Mouse (Mus musculus) embryonic facial prominence, embryonic 15.5 days (tissue): ENCODE results near the gene Qars. TPM values are rescaled to one million over a fixed set of nuclear protein-coding genes. Genes with fewer than 3 reads are reported as not detected.

ENCODE experiments used
- ATAC-seq: fragments of 200-750 bp; cut with Nextera tagmentation; 2 replicates; pipeline ENCODE4 v1.8.0; 2017; ENCODE audit warnings: low read depth, moderate TSS enrichment; ENCODE audit not compliant: insufficient number of reproducible peaks, low FRiP score, low TSS enrichment
- H3K27ac ChIP-seq: fragments of 300-500 bp; sonication (generic); replicated peaks from 2 replicates; pipeline ENCODE4 v1.5.1; 2015; ENCODE audit warnings: mild to moderate bottlenecking, inconsistent platforms
- H3K27me3 ChIP-seq: fragments of 300-500 bp; sonication (generic); 2 replicates; pipeline ENCODE4 v1.6.1; 2015; ENCODE audit warnings: inconsistent platforms
- H3K36me3 ChIP-seq: fragments of 300-500 bp; sonication (generic); 2 replicates; pipeline ENCODE4 v1.6.1; 2015; ENCODE audit warnings: mild to moderate bottlenecking, inconsistent platforms
- H3K4me1 ChIP-seq: fragments of 300-500 bp; sonication (generic); 2 replicates; pipeline ENCODE4 v1.6.1; 2015; ENCODE audit warnings: inconsistent platforms
- H3K4me2 ChIP-seq: fragments of 300-500 bp; sonication (generic); replicated peaks from 2 replicates; pipeline ENCODE4 v1.6.1; 2015; ENCODE audit warnings: mild to moderate bottlenecking, inconsistent platforms
- H3K4me3 ChIP-seq: fragments of 300-500 bp; sonication (generic); replicated peaks from 2 replicates; pipeline ENCODE4 v1.5.1; 2015; ENCODE audit warnings: mild to moderate bottlenecking, inconsistent platforms
- H3K9ac ChIP-seq: fragments of 300-500 bp; sonication (generic); 2 replicates; pipeline ENCODE4 v1.6.1; 2015; ENCODE audit warnings: inconsistent platforms
- H3K9me3 ChIP-seq: fragments of 300-500 bp; sonication (generic); replicated peaks from 2 replicates; pipeline ENCODE4 v1.6.1; 2016; ENCODE audit warnings: inconsistent platforms
- WGBS: fragments of 180-500 bp; shearing (Covaris S2); methylation state at CpG from one replicate; pipeline ENCODE4 v1.1.7; 2015; 5-methylcytosine and 5-hydroxymethylcytosine counted together
- polyA plus RNA-seq: library from polyadenylated mRNA; unstranded; fragments of >200 nt; fragmentation: Nextera tagmentation; extraction: Ambion mirVana; gene quantifications from 2 replicates; pipeline ENCODE4 v1.2.1, GENCODE M21; 2015

Gene Qars
- polyA plus RNA-seq, 1 experiment from 2014 or later: 114 TPM

- peak overlapping the region; percentile 55 for H3K4me3 ChIP-seq
- peak overlapping the region; percentile 39 for H3K9ac ChIP-seq
- H3K4me1 ChIP-seq: peaks cover 27% of the 10 kb centered on the region
- H3K36me3 ChIP-seq: peaks cover 24% of the 10 kb centered on the region
- no peaks in the 10 kb centered on the region for H3K9me3 ChIP-seq
- ATAC-seq: peak; percentile 79
- H3K27me3 ChIP-seq: no peaks in the 10 kb centered on the region
- peak overlapping the region; percentile 80 for H3K4me2 ChIP-seq
- WGBS: 0% methylated on average over 20 of the region's 20 CpGs
- H3K27ac ChIP-seq: peak overlapping the region; percentile 91
Observed at GRCm38 (mm10) chr9:108478638-108479156, 28.8 kb upstream of the Qars start.

GRCm38 (mm10) chr9:108479241-108479640 lies 28.3 kb upstream of the Qars start:
- Histone ChIP-seq H3K9ac (0 out of 2 replicates have a peak overlapping the region, but pooled peaks have one; percentile 39), H3K27ac (peak overlapping the region; percentile 91), H3K4me2 (peak overlapping the region; percentile 80), H3K36me3 (peaks cover 30% of the 10 kb centered on the region), H3K4me1 (peaks cover 27% of the 10 kb centered on the region), H3K4me3 (peak overlapping the region; percentile 63), H3K27me3 (no peaks in the 10 kb centered on the region), H3K9me3 (no peaks in the 10 kb centered on the region)
- WGBS: 34% methylated on average over 11 of the region's 11 CpGs
- no peak for ATAC-seq

GRCm38 (mm10) chr9:108479721-108480351 lies 27.7 kb upstream of the Qars start, which contains the start of gene Lamb2:
Gene Lamb2, plus strand, starts transcription at chr9:108479736.
- Histone ChIP-seq H3K4me2 (peak within 1 kb of the TSS; percentile 80), H3K9me3 (no peaks in the 10 kb centered on the region), H3K27me3 (no peaks in the 10 kb centered on the region), H3K4me3 (peak within 1 kb of the TSS; percentile 63), H3K4me1 (peaks cover 27% of the 10 kb centered on the region), H3K9ac (peak within 1 kb of the TSS; percentile 69), H3K27ac (peak within 1 kb of the TSS; percentile 91), H3K36me3 (peaks cover 34% of the 10 kb centered on the region)
- peak; percentile 44 for ATAC-seq
- WGBS: 6% methylated on average over 10 of the region's 10 CpGs

GRCm38 (mm10) chr9:108480813-108481519 lies 26.5 kb upstream of the Qars start:
- Histone ChIP-seq H3K9me3 (no peaks in the 10 kb centered on the region), H3K27ac (no peak overlapping the region), H3K4me3 (peak overlapping the region; percentile 63), H3K27me3 (no peaks in the 10 kb centered on the region), H3K4me1 (peaks cover 27% of the 10 kb centered on the region), H3K36me3 (peaks cover 45% of the 10 kb centered on the region), H3K4me2 (peak overlapping the region; percentile 80), H3K9ac (no peak overlapping the region)
- ATAC-seq: no peak
- 89% methylated on average over 28 of the region's 28 CpGs for WGBS

DNA sequence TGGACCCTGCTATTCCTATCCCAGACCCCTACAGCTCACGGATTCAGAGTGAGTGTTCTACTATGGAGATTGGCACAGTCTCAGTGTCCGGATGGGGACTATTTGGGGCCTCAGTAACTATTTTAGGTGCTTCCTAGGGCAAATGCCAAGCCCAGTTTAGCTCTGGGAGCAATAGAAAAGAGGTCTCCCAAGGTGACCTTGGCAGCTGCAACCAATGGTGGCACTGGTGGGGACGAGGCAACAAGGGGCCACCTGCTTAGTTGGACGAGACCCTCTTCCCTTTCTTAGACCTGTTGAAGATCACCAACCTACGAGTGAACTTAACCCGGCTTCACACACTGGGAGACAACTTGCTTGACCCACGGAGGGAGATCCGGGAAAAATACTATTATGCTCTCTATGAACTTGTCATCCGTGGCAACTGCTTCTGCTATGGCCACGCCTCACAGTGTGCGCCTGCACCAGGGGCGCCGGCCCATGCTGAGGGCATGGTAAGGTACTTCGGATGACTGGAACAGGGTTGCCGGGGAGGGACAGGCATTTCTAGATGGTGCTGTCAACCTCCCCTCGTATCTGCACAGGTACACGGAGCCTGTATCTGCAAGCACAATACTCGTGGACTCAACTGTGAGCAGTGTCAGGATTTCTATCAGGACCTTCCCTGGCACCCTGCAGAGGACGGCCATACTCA lies 25.8 kb upstream of the Qars start:
- no peak for ATAC-seq
- Histone ChIP-seq H3K27me3 (no peaks in the 10 kb centered on the region), H3K9ac (no peak overlapping the region), H3K27ac (no peak overlapping the region), H3K9me3 (no peaks in the 10 kb centered on the region), H3K4me2 (no peak overlapping the region), H3K4me3 (no peak overlapping the region), H3K4me1 (peaks cover 27% of the 10 kb centered on the region), H3K36me3 (peaks cover 52% of the 10 kb centered on the region)
- WGBS: 87% methylated on average over 19 of the region's 19 CpGs

GRCm38 (mm10) chr9:108483051-108483790 lies 24.3 kb upstream of the Qars start:
- WGBS: 93% methylated on average over 18 of the region's 18 CpGs
- Histone ChIP-seq H3K36me3 (peaks cover 68% of the 10 kb centered on the region), H3K4me1 (peaks cover 27% of the 10 kb centered on the region), H3K4me3 (no peak overlapping the region), H3K4me2 (no peak overlapping the region), H3K9me3 (no peaks in the 10 kb centered on the region), H3K27ac (no peak overlapping the region), H3K27me3 (no peaks in the 10 kb centered on the region), H3K9ac (no peak overlapping the region)
- ATAC-seq: no peak

DNA sequence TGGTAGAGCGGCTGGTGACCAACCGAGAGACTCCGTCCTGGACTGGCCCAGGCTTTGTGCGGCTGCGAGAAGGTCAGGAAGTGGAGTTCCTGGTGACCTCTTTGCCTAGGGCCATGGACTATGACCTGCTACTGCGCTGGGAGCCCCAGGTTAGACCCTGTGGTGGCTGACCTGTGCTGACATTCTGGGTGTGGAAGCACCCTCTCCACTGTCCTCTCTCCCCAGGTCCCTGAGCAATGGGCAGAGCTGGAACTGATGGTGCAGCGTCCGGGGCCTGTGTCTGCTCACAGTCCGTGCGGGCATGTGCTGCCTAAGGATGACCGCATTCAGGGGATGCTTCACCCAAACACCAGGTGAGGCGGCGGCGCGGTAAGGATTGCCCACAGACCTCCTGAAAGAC lies 23.5 kb upstream of the Qars start:
- no peak overlapping the region for H3K4me3 ChIP-seq
- no peaks in the 10 kb centered on the region for H3K27me3 ChIP-seq
- H3K9ac ChIP-seq: no peak overlapping the region
- peaks cover 76% of the 10 kb centered on the region for H3K36me3 ChIP-seq
- no peak overlapping the region for H3K4me2 ChIP-seq
- H3K27ac ChIP-seq: no peak overlapping the region
- no peak for ATAC-seq
- peaks cover 24% of the 10 kb centered on the region for H3K4me1 ChIP-seq
- H3K9me3 ChIP-seq: no peaks in the 10 kb centered on the region
- WGBS: 92% methylated on average over 15 of the region's 15 CpGs

- H3K36me3 ChIP-seq: peaks cover 83% of the 10 kb centered on the region
- no peak overlapping the region for H3K27ac ChIP-seq
- no peak overlapping the region for H3K4me3 ChIP-seq
- H3K9ac ChIP-seq: no peak overlapping the region
- H3K4me1 ChIP-seq: peaks cover 19% of the 10 kb centered on the region
- H3K27me3 ChIP-seq: no peaks in the 10 kb centered on the region
- no peaks in the 10 kb centered on the region for H3K9me3 ChIP-seq
- WGBS: 93% methylated on average over 19 of the region's 19 CpGs
- no peak overlapping the region for H3K4me2 ChIP-seq
- no peak for ATAC-seq
Observed at GRCm38 (mm10) chr9:108485301-108485875, 22.1 kb upstream of the Qars start.

DNA sequence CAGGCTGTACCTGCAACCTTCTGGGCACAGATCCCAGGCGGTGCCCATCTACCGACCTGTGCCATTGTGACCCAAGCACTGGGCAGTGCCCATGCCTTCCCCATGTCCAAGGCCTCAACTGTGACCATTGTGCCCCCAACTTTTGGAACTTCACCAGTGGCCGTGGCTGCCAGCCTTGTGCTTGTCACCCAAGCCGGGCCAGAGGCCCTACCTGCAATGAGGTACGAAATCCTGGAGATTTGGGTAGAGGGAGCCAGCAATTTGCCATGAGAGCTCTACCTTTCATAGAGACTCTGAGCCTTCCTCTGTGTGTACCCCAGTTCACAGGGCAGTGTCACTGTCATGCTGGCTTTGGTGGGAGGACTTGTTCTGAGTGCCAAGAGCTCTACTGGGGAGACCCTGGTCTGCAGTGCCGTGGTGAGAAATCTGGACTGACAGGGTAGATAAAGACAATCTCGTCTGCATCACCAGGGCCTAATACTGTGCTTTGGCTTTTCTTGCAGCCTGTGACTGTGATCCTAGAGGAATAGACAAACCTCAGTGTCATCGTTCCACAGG lies 20.5 kb upstream of the Qars start:
- no peaks in the 10 kb centered on the region for H3K27me3 ChIP-seq
- H3K4me2 ChIP-seq: no peak overlapping the region
- H3K27ac ChIP-seq: no peak overlapping the region
- H3K9me3 ChIP-seq: no peaks in the 10 kb centered on the region
- no peak for ATAC-seq
- H3K4me1 ChIP-seq: peaks cover 17% of the 10 kb centered on the region
- no peak overlapping the region for H3K4me3 ChIP-seq
- H3K36me3 ChIP-seq: peaks cover 76% of the 10 kb centered on the region
- WGBS: 92% methylated on average over 8 of the region's 8 CpGs
- no peak overlapping the region for H3K9ac ChIP-seq

DNA sequence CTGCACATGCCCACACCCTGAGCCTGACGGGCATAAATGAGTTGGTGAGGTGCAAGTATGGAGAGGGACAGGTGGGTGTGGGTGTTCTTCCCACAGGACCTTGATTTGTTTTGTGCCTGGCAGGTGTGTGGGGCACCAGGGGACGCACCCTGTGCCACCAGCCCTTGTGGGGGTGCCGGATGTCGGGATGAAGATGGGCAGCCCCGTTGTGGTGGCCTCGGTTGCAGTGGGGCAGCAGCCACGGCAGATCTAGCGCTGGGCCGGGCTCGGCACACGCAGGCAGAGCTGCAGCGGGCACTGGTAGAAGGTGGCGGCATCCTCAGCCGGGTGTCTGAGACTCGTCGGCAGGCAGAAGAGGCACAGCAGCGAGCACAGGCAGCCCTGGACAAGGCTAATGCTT lies 19.1 kb upstream of the Qars start:
- Histone ChIP-seq H3K4me3 (no peak overlapping the region), H3K27me3 (no peaks in the 10 kb centered on the region), H3K9me3 (no peaks in the 10 kb centered on the region), H3K36me3 (peaks cover 76% of the 10 kb centered on the region), H3K9ac (no peak overlapping the region), H3K4me2 (no peak overlapping the region), H3K27ac (no peak overlapping the region), H3K4me1 (peaks cover 21% of the 10 kb centered on the region)
- 92% methylated on average over 17 of the region's 17 CpGs for WGBS
- ATAC-seq: no peak
